Mouse (Mus musculus) heart, postnatal 0 days (tissue): Measurements from ENCODE around the gene Maml3.

Experiments
- CTCF ChIP-seq: IDR thresholded peaks from 2 replicates; pipeline ENCODE4 v1.5.1; 2016; ENCODE audit warnings: antibody characterized with exemption, control low read depth, low read depth
- EP300 ChIP-seq: IDR thresholded peaks from 2 replicates; pipeline ENCODE4 v1.6.1; 2016; ENCODE audit warnings: antibody characterized with exemption, low read depth

DNA sequence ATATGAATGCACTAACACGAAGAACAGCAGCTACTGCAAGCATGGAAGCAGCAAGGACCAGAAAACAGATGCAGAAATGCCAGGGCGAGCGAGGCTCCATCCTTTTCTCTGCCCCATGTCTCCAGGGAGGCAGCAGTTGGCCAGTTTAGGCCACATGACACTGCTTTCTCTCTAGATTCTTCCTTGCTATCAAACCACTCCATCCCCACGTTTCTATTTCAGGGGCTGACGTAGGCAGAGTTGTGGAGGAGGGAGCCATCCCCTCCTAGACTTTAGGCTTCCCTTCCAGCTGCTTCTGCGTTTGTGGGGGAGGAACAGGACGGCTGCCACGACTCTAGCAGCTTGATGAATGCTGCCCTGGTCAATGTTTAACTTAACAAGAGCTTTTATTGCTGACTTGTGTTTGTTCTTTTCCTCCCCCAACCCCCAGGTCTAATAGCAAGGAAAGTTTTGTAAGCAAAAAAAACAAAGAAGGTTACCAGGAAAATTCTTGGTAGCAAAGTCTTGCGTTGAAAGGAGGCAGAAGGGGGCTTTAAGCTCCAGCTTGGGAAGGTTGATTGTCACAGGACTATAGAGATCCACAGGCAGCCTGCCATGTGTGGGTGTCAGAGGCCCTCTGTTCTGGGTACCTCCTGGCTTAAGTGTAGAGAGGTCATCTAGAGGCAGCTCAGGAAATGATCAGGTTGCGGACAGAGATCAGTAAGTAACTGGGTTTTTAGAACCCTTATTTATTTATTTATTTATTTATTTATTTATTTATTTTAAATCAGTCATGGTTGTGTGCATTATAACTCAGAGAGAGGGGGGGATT, 188.6 kb downstream of the Maml3 start:
- TF ChIP-seq CTCF (no peak), EP300 (peak; percentile 64; the same call in 1 of the 2 replicates)
